Mouse (Mus musculus): Measurements from ENCODE around the gene Sprr2h. TPM values are rescaled to one million over a fixed set of nuclear protein-coding genes. Genes with fewer than 3 reads are reported as not detected.

Gene Sprr2h
- not detected in 2 replicates for polyA plus RNA-seq (2015; fragmentation: Nextera tagmentation; extraction: Ambion mirVana)

GRCm38 (mm10) chr3:92385385-92385784 lies at the start of gene Sprr2h:
Sprr2h (plus strand) TSS chr3:92385685.
- no peaks in the 10 kb centered on the region for H3K4me1 ChIP-seq
- no peak within 1 kb of the TSS for H3K4me3 ChIP-seq
- WGBS = 82% methylated on average over 1 of the region's 1 CpGs
- no peaks in the 10 kb centered on the region for H3K9me3 ChIP-seq (replicated peaks)
- H3K9ac ChIP-seq = no peak within 1 kb of the TSS
- no peak within 1 kb of the TSS for H3K27ac ChIP-seq
- H3K27me3 ChIP-seq = no peaks in the 10 kb centered on the region
- H3K4me2 ChIP-seq = no peak within 1 kb of the TSS
- ATAC-seq = no peak
- H3K36me3 ChIP-seq (ENCODE audit: poor library complexity, severe bottlenecking) = no peaks in the 10 kb centered on the region

- no peaks in the 10 kb centered on the region for H3K36me3 ChIP-seq (ENCODE audit: poor library complexity, severe bottlenecking)
- WGBS = 79% methylated on average over 1 of the region's 1 CpGs
- H3K9ac ChIP-seq = no peak overlapping the region
- no peaks in the 10 kb centered on the region for H3K27me3 ChIP-seq
- no peak overlapping the region for H3K27ac ChIP-seq
- no peaks in the 10 kb centered on the region for H3K4me1 ChIP-seq
- no peak for ATAC-seq
- no peak overlapping the region for H3K4me2 ChIP-seq
- no peaks in the 10 kb centered on the region for H3K9me3 ChIP-seq (replicated peaks)
- H3K4me3 ChIP-seq = no peak overlapping the region
Measured at GRCm38 (mm10) chr3:92336278-92336677, 49.2 kb upstream of the Sprr2h start.

- no peaks in the 10 kb centered on the region for H3K4me1 ChIP-seq
- ATAC-seq = no peak
- no peaks in the 10 kb centered on the region for H3K27me3 ChIP-seq
- H3K9ac ChIP-seq = no peak within 1 kb of the TSS
- H3K4me2 ChIP-seq = no peak within 1 kb of the TSS
- H3K9me3 ChIP-seq (replicated peaks) = no peaks in the 10 kb centered on the region
- no peaks in the 10 kb centered on the region for H3K36me3 ChIP-seq (ENCODE audit: poor library complexity, severe bottlenecking)
- H3K4me3 ChIP-seq = no peak within 1 kb of the TSS
- 91% methylated on average over 5 of the region's 5 CpGs for WGBS
- H3K27ac ChIP-seq = no peak within 1 kb of the TSS
Measured at GRCm38 (mm10) chr3:92338840-92339239, 46.6 kb upstream of the Sprr2h start, which contains the start of gene Sprr2d. Sprr2d (plus strand) TSS chr3:92339140.

GRCm38 (mm10) chr3:92351843-92352242 lies 33.6 kb upstream of the Sprr2h start, which contains the start of gene Sprr2e:
Sprr2e (plus strand) TSS chr3:92352143.
- Histone ChIP-seq H3K9ac (no peak within 1 kb of the TSS), H3K27me3 (no peaks in the 10 kb centered on the region), H3K9me3 (replicated peaks) (no peaks in the 10 kb centered on the region), H3K36me3 (ENCODE audit: poor library complexity, severe bottlenecking) (no peaks in the 10 kb centered on the region), H3K4me1 (no peaks in the 10 kb centered on the region), H3K27ac (no peak within 1 kb of the TSS), H3K4me2 (no peak within 1 kb of the TSS), H3K4me3 (no peak within 1 kb of the TSS)
- WGBS = 87% methylated on average over 2 of the region's 2 CpGs
- ATAC-seq = no peak

GRCm38 (mm10) chr3:92361619-92362018 lies 23.9 kb upstream of the Sprr2h start:
- no peaks in the 10 kb centered on the region for H3K27me3 ChIP-seq
- no peak overlapping the region for H3K9ac ChIP-seq
- no peak overlapping the region for H3K27ac ChIP-seq
- no peaks in the 10 kb centered on the region for H3K9me3 ChIP-seq (replicated peaks)
- no peak overlapping the region for H3K4me3 ChIP-seq
- no peaks in the 10 kb centered on the region for H3K4me1 ChIP-seq
- H3K36me3 ChIP-seq (ENCODE audit: poor library complexity, severe bottlenecking) = no peaks in the 10 kb centered on the region
- no peak for ATAC-seq
- no peak overlapping the region for H3K4me2 ChIP-seq

- no peaks in the 10 kb centered on the region for H3K36me3 ChIP-seq (ENCODE audit: poor library complexity, severe bottlenecking)
- no peaks in the 10 kb centered on the region for H3K9me3 ChIP-seq (replicated peaks)
- no peak for ATAC-seq
- no peak within 1 kb of the TSS for H3K4me3 ChIP-seq
- no peak within 1 kb of the TSS for H3K9ac ChIP-seq
- no peaks in the 10 kb centered on the region for H3K27me3 ChIP-seq
- no peak within 1 kb of the TSS for H3K27ac ChIP-seq
- no peak within 1 kb of the TSS for H3K4me2 ChIP-seq
- 70% methylated on average over 3 of the region's 3 CpGs for WGBS
- no peaks in the 10 kb centered on the region for H3K4me1 ChIP-seq
Measured at GRCm38 (mm10) chr3:92364887-92365286, 20.6 kb upstream of the Sprr2h start, which contains the start of gene Sprr2f. Sprr2f (plus strand) TSS chr3:92365187.

- ATAC-seq = no peak
- Histone ChIP-seq H3K27ac (no peak overlapping the region), H3K27me3 (no peaks in the 10 kb centered on the region), H3K9me3 (replicated peaks) (no peaks in the 10 kb centered on the region), H3K36me3 (ENCODE audit: poor library complexity, severe bottlenecking) (no peaks in the 10 kb centered on the region), H3K4me3 (no peak overlapping the region), H3K9ac (no peak overlapping the region), H3K4me1 (no peaks in the 10 kb centered on the region), H3K4me2 (no peak overlapping the region)
- 84% methylated on average over 2 of the region's 2 CpGs for WGBS
Measured at GRCm38 (mm10) chr3:92373613-92374012, 11.9 kb upstream of the Sprr2h start.

GRCm38 (mm10) chr3:92394301-92394700 lies 8.8 kb downstream of the Sprr2h start:
- no peaks in the 10 kb centered on the region for H3K4me1 ChIP-seq
- no peak for ATAC-seq
- H3K4me3 ChIP-seq = no peak overlapping the region
- H3K27ac ChIP-seq = no peak overlapping the region
- H3K9me3 ChIP-seq (replicated peaks) = no peaks in the 10 kb centered on the region
- no peaks in the 10 kb centered on the region for H3K27me3 ChIP-seq
- no peaks in the 10 kb centered on the region for H3K36me3 ChIP-seq (ENCODE audit: poor library complexity, severe bottlenecking)
- H3K4me2 ChIP-seq = no peak overlapping the region
- no peak overlapping the region for H3K9ac ChIP-seq
- WGBS = 55% methylated on average over 1 of the region's 1 CpGs

- 86% methylated on average over 2 of the region's 2 CpGs for WGBS
- no peaks in the 10 kb centered on the region for H3K4me1 ChIP-seq
Measured at GRCm38 (mm10) chr3:92407691-92408090, 22.2 kb downstream of the Sprr2h start, which contains the start of gene Sprr2i. Sprr2i (plus strand) TSS chr3:92407991.

GRCm38 (mm10) chr3:92417782-92418181 lies 32.3 kb downstream of the Sprr2h start, which contains the start of gene Sprr2j-ps:
Sprr2j-ps (plus strand) TSS chr3:92418082.
- Histone ChIP-seq H3K27me3 (no peaks in the 10 kb centered on the region), H3K4me3 (no peak within 1 kb of the TSS), H3K4me2 (no peak within 1 kb of the TSS), H3K9ac (no peak within 1 kb of the TSS), H3K27ac (no peak within 1 kb of the TSS), H3K36me3 (ENCODE audit: poor library complexity, severe bottlenecking) (no peaks in the 10 kb centered on the region), H3K9me3 (replicated peaks) (no peaks in the 10 kb centered on the region), H3K4me1 (no peaks in the 10 kb centered on the region)
- WGBS = 88% methylated on average over 2 of the region's 2 CpGs
- no peak for ATAC-seq

More at GRCm38 (mm10) chr3:92407691-92408090, 22.2 kb downstream of the Sprr2h start, which contains the start of gene Sprr2i:
- H3K27me3 ChIP-seq = no peaks in the 10 kb centered on the region
- no peak within 1 kb of the TSS for H3K4me3 ChIP-seq
- H3K9ac ChIP-seq = no peak within 1 kb of the TSS
- no peak within 1 kb of the TSS for H3K27ac ChIP-seq
- no peak for ATAC-seq
- H3K9me3 ChIP-seq (replicated peaks) = no peaks in the 10 kb centered on the region
- H3K36me3 ChIP-seq (ENCODE audit: poor library complexity, severe bottlenecking) = no peaks in the 10 kb centered on the region
- no peak within 1 kb of the TSS for H3K4me2 ChIP-seq

GRCm38 (mm10) chr3:92429323-92429722 lies 43.8 kb downstream of the Sprr2h start, which contains the start of gene Gm9774:
Gm9774 (minus strand) TSS chr3:92429423.
- no peak within 1 kb of the TSS for H3K9ac ChIP-seq
- 91% methylated on average over 6 of the region's 6 CpGs for WGBS

GRCm38 (mm10) chr3:92432282-92432681 lies 46.8 kb downstream of the Sprr2h start, which contains the start of gene Sprr2k:
Sprr2k (plus strand) TSS chr3:92432582.
- no peaks in the 10 kb centered on the region for H3K36me3 ChIP-seq (ENCODE audit: poor library complexity, severe bottlenecking)
- no peak within 1 kb of the TSS for H3K27ac ChIP-seq
- H3K9ac ChIP-seq = no peak within 1 kb of the TSS
- no peak for ATAC-seq
- no peak within 1 kb of the TSS for H3K4me3 ChIP-seq
- no peaks in the 10 kb centered on the region for H3K4me1 ChIP-seq
- no peaks in the 10 kb centered on the region for H3K27me3 ChIP-seq
- 90% methylated on average over 2 of the region's 2 CpGs for WGBS
- no peaks in the 10 kb centered on the region for H3K9me3 ChIP-seq (replicated peaks)
- H3K4me2 ChIP-seq = no peak within 1 kb of the TSS

More at GRCm38 (mm10) chr3:92429323-92429722, 43.8 kb downstream of the Sprr2h start, which contains the start of gene Gm9774:
- H3K27me3 ChIP-seq = no peaks in the 10 kb centered on the region
- H3K9me3 ChIP-seq (replicated peaks) = no peaks in the 10 kb centered on the region
- H3K4me2 ChIP-seq = no peak within 1 kb of the TSS
- no peak for ATAC-seq
- H3K27ac ChIP-seq = no peak within 1 kb of the TSS
- no peaks in the 10 kb centered on the region for H3K36me3 ChIP-seq (ENCODE audit: poor library complexity, severe bottlenecking)
- H3K4me3 ChIP-seq = no peak within 1 kb of the TSS
- H3K4me1 ChIP-seq = no peaks in the 10 kb centered on the region
